Mouse (Mus musculus): ENCODE results near the gene Hoxa10.

DNA sequence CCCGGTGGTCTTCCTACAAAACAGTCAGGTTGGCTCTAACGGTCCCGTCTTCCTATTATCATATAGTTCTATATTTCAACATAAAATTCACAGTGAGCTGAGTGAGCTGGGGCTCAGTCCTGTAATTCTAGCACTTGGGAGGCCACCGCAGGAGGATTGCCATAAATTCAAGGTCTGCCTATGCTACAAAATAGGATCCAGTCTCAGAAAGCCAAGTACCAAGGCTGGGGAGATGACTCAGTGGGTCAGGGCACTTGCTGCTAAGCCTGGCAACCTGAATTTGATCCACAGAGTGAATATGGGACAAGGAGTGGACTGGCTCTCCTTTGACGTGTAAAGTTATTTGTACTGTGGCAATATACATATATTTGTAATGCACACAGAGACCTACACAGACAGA is 43.2 kb upstream of the Hoxa10 start:
- no peak for TF ChIP-seq CTCF (IDR thresholded peaks at IDR 0.05; ENCODE audit: insufficient read depth, low read depth, low read length)
- no peak for TF ChIP-seq POLR2A (IDR thresholded peaks at IDR 0.05; ENCODE audit: insufficient read depth, low read depth, low read length)

All from olfactory bulb, adult 2 months (tissue).